Mouse (Mus musculus) lung, adult 2 months (tissue): ENCODE measurements around the gene Lin7c.

ENCODE experiments used
- CTCF ChIP-seq: fragments of 200-500 bp; IDR thresholded peaks from 2 replicates; pipeline ENCODE4 v1.5.1; 2011; ENCODE audit warnings: mild to moderate bottlenecking, low read length, control low read depth; ENCODE audit not compliant: insufficient read depth
- POLR2A ChIP-seq: fragments of 200-500 bp; IDR thresholded peaks from 2 replicates; pipeline ENCODE4 v1.6.1; 2011; ENCODE audit warnings: low read depth, mild to moderate bottlenecking, control low read depth, low read length, borderline replicate concordance; ENCODE audit errors: extremely low read depth

GRCm38 (mm10) chr2:109920471-109920870 lies 29.8 kb downstream of the Lin7c start:
- no peak for TF ChIP-seq CTCF
- no peak for TF ChIP-seq POLR2A
